Mouse (Mus musculus) right cerebral cortex, postnatal 36 days (tissue): ENCODE measurements around the gene Ciao2a.

ENCODE experiments used
- DNase-seq, 2 experiments: peaks; one replicate each; pipeline ENCODE4 v3.0.0; 2022; ENCODE audit warnings: low spot score in 2 of 2, mixed read lengths in 1 of 2

The Ciao2a gene

GRCm38 (mm10) chr9:66160155-66160554, 33.7 kb downstream of the Ciao2a start:
- no peak for DNase-seq

GRCm38 (mm10) chr9:66162995-66163394, 36.6 kb downstream of the Ciao2a start:
- no peak for DNase-seq

GRCm38 (mm10) chr9:66167222-66167621, 40.8 kb downstream of the Ciao2a start:
- DNase-seq, result no peak

- DNase-seq, result no peak
Measured at GRCm38 (mm10) chr9:66168233-66168632, 41.8 kb downstream of the Ciao2a start.

GRCm38 (mm10) chr9:66170506-66170905, 44.1 kb downstream of the Ciao2a start:
- no peak for DNase-seq

GRCm38 (mm10) chr9:66171275-66171921, 45.0 kb downstream of the Ciao2a start:
- no peak for DNase-seq

GRCm38 (mm10) chr9:66173316-66173855, 47.0 kb downstream of the Ciao2a start:
- DNase-seq, result no peak

- no peak for DNase-seq
Measured at GRCm38 (mm10) chr9:66174985-66175384, 48.6 kb downstream of the Ciao2a start.

GRCm38 (mm10) chr9:66177975-66178374, 51.6 kb downstream of the Ciao2a start:
- no peak for DNase-seq

GRCm38 (mm10) chr9:66179795-66180194, 53.4 kb downstream of the Ciao2a start:
- no peak for DNase-seq

- DNase-seq, result no peak
Measured at GRCm38 (mm10) chr9:66181126-66181825, 54.9 kb downstream of the Ciao2a start.

GRCm38 (mm10) chr9:66181826-66182678, 55.6 kb downstream of the Ciao2a start:
- DNase-seq, result no peak

- no peak for DNase-seq
Measured at GRCm38 (mm10) chr9:66182679-66182993, 56.2 kb downstream of the Ciao2a start.

GRCm38 (mm10) chr9:66183023-66183422, 56.6 kb downstream of the Ciao2a start:
- DNase-seq, result no peak

GRCm38 (mm10) chr9:66184572-66184971, 58.2 kb downstream of the Ciao2a start:
- DNase-seq, result no peak

GRCm38 (mm10) chr9:66186426-66186825, 60.0 kb downstream of the Ciao2a start:
- no peak for DNase-seq
